Mouse (Mus musculus) liver, embryonic 11.5 days (tissue): ENCODE data around the gene Spns2. TPM values are rescaled to one million over a fixed set of nuclear protein-coding genes. Genes with fewer than 3 reads are reported as not detected.

Experiments used
- ATAC-seq: fragments of 200-750 bp; cut with Nextera tagmentation; replicated peaks from 2 replicates; pipeline ENCODE4 v1.8.0; 2017; ENCODE audit warnings: moderate number of reproducible peaks, mild to moderate bottlenecking, moderate TSS enrichment, moderate library complexity; ENCODE audit not compliant: low FRiP score
- DNase-seq: peaks from one replicate; pipeline ENCODE4 v3.0.0-alpha.2; 2017; ENCODE audit warnings: low spot score
- H3K27ac ChIP-seq: fragments of 300-500 bp; sonication (generic); 2 replicates; pipeline ENCODE4 v1.5.1; 2014; ENCODE audit warnings: mild to moderate bottlenecking, low read depth, low read length, control low read depth
- H3K27me3 ChIP-seq: fragments of 300-500 bp; sonication (generic); replicated peaks from 2 replicates; pipeline ENCODE4 v1.6.1; 2014; ENCODE audit warnings: low read length, mixed read lengths; ENCODE audit not compliant: control insufficient read depth, insufficient read depth
- H3K36me3 ChIP-seq: fragments of 300-500 bp; sonication (generic); 2 replicates; pipeline ENCODE4 v1.6.1; 2014; ENCODE audit warnings: mild to moderate bottlenecking, low read length, moderate library complexity, mixed read lengths; ENCODE audit not compliant: control insufficient read depth, insufficient read depth
- H3K4me1 ChIP-seq: fragments of 300-500 bp; sonication (generic); replicated peaks from 2 replicates; pipeline ENCODE4 v1.6.1; 2014; ENCODE audit warnings: low read length, mixed read lengths; ENCODE audit not compliant: control insufficient read depth, insufficient read depth
- H3K4me2 ChIP-seq: fragments of 300-500 bp; sonication (generic); 2 replicates; pipeline ENCODE4 v1.6.1; 2014; ENCODE audit warnings: mild to moderate bottlenecking, control low read depth, moderate library complexity
- H3K4me3 ChIP-seq: fragments of 300-500 bp; sonication (generic); 2 replicates; pipeline ENCODE4 v1.5.1; 2014; ENCODE audit warnings: low read depth, low read length, control low read depth
- H3K9ac ChIP-seq: fragments of 300-500 bp; sonication (generic); 2 replicates; pipeline ENCODE4 v1.6.1; 2014; ENCODE audit warnings: low read depth, low read length, control low read depth
- H3K9me3 ChIP-seq: fragments of 300-500 bp; sonication (generic); 2 replicates; pipeline ENCODE4 v1.6.1; 2016; ENCODE audit warnings: low read length, inconsistent platforms, mixed read lengths; ENCODE audit not compliant: control insufficient read depth
- WGBS: fragments of 180-500 bp; shearing (Covaris S2); extraction: QIAGEN DNeasy Blood & Tissue Kit; methylation state at CpG from one replicate; pipeline ENCODE4 v1.1.7; 2014; 5-methylcytosine and 5-hydroxymethylcytosine counted together
- polyA plus RNA-seq: library from polyadenylated mRNA; unstranded; fragments of >200 nt; fragmentation: Nextera tagmentation; extraction: Ambion mirVana; gene quantifications from 2 replicates; pipeline ENCODE4 v1.2.1, GENCODE M21; 2014

Gene Spns2
- polyA plus RNA-seq, 1 experiment from 2014 or later: 20.0 TPM

GRCm38 (mm10) chr11:72405532-72405931, 84.2 kb downstream of the Spns2 start:
- H3K9me3 ChIP-seq: no peaks in the 10 kb centered on the region
- no peak overlapping the region for H3K9ac ChIP-seq
- WGBS: 47% methylated on average over 4 of the region's 4 CpGs
- H3K27me3 ChIP-seq: peaks cover under 1% of the 10 kb centered on the region; the same call in 1 of the 2 replicates
- H3K4me3 ChIP-seq: no peak overlapping the region
- ATAC-seq (no peak), DNase-seq (no peak)
- no peak overlapping the region for H3K4me2 ChIP-seq
- H3K27ac ChIP-seq: no peak overlapping the region
- H3K4me1 ChIP-seq: peaks cover 24% of the 10 kb centered on the region
- no peaks in the 10 kb centered on the region for H3K36me3 ChIP-seq

GRCm38 (mm10) chr11:72402969-72403368, 86.7 kb downstream of the Spns2 start:
- no peak overlapping the region for H3K9ac ChIP-seq
- no peaks in the 10 kb centered on the region for H3K27me3 ChIP-seq
- H3K4me3 ChIP-seq: no peak overlapping the region
- H3K27ac ChIP-seq: no peak overlapping the region
- peaks cover 17% of the 10 kb centered on the region for H3K4me1 ChIP-seq
- peaks cover 4% of the 10 kb centered on the region; the same call in 1 of the 2 replicates for H3K36me3 ChIP-seq
- no peak for ATAC-seq
- H3K4me2 ChIP-seq: no peak overlapping the region
- H3K9me3 ChIP-seq: no peaks in the 10 kb centered on the region
- no peak for DNase-seq
- 86% methylated on average over 12 of the region's 12 CpGs for WGBS

- Histone ChIP-seq H3K4me1 (peaks cover 9% of the 10 kb centered on the region; the same call in 1 of the 2 replicates), H3K36me3 (peaks cover 4% of the 10 kb centered on the region; the same call in 1 of the 2 replicates), H3K9me3 (no peaks in the 10 kb centered on the region), H3K27ac (no peak overlapping the region), H3K4me3 (no peak overlapping the region), H3K27me3 (no peaks in the 10 kb centered on the region), H3K9ac (no peak overlapping the region), H3K4me2 (no peak overlapping the region)
- WGBS: 69% methylated on average over 5 of the region's 5 CpGs
- ATAC-seq (no peak), DNase-seq (no peak)
Observed at GRCm38 (mm10) chr11:72402017-72402416, 87.7 kb downstream of the Spns2 start.

Other genes starting within 250 kb of the Spns2 start
- not detected in 2 replicates for gene Slc13a5, start 222.7 kb downstream of the Spns2 start, polyA plus RNA-seq
- 2.7 and 2.8 TPM in 2 replicates for gene Xaf1, start 188.3 kb downstream of the Spns2 start, polyA plus RNA-seq
- not detected in 2 replicates for gene Fbxo39, start 175.5 kb downstream of the Spns2 start, polyA plus RNA-seq
- 1.1 and 1.3 TPM in 2 replicates for gene Tekt1, start 127.5 kb downstream of the Spns2 start, polyA plus RNA-seq
- gene Smtnl2, start 78.2 kb downstream of the Spns2 start, polyA plus RNA-seq: 22.9 and 24.8 TPM in 2 replicates
- not detected in 2 replicates for gene Ggt6, start 54.4 kb downstream of the Spns2 start, polyA plus RNA-seq
- gene Mybbp1a, start 48.5 kb downstream of the Spns2 start, polyA plus RNA-seq: 263 and 272 TPM in 2 replicates
- gene Spns3, start 60.6 kb upstream of the Spns2 start, polyA plus RNA-seq: 1.9 and 2.0 TPM in 2 replicates
- 61.9 and 66.2 TPM in 2 replicates for gene Ube2g1, start 117.4 kb upstream of the Spns2 start, polyA plus RNA-seq
- gene Ankfy1, start 200.1 kb upstream of the Spns2 start, polyA plus RNA-seq: 25.4 and 26.1 TPM in 2 replicates